Mouse (Mus musculus) CD8-positive naive resting alpha-beta T cell, adult 2 months (primary cell): ENCODE data around the gene Tmem222.
A peak's percentile ranks its signal among the peaks of the same experiment; 100 is the strongest.

Experiments used
- DNase-seq, 2 experiments: peaks; one replicate each; pipeline ENCODE4 v3.0.0; 2022; ENCODE audit warnings: low read depth in 2 of 2, low spot score in 2 of 2

Tmem222 gene

DNA sequence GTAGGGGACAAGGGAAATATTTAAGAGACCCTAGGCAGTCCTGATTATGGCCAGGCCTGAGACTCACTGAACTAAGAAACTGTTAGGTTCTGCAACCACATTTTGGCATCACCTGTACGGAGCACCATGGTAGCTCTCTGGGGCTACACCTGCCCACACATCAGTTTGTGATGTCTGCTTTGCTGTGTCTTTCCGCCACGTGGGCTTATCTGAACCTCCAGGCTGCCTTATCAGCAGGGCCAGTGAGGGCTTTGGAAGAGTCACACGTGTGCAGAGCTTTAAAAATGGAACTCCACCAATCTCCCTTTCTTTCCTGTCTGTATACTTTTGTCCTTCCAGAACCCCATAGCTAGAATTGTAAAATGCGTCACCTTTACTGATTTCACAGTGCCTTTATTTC lies 8.4 kb upstream of the Tmem222 start:
- DNase-seq = no peak

DNA sequence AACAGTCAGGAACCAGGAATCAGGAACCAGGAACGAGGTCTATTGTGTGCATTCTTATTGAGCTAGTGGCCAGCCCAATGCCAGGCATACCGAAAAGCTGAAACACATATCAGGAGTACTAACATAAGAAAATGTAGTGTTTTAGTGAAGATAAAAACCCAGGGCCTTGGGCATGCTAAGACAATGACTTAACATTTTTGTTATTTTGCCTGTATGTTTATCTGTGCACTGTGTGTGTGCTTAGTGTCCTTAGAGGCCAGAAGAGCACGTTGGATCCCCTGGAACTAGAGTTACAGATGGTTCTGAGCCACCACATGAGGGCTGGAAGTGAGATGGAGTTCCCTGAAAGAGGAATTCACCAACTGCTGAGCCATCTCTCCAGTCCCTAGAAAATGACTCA lies 7.7 kb upstream of the Tmem222 start:
- DNase-seq = no peak

DNA sequence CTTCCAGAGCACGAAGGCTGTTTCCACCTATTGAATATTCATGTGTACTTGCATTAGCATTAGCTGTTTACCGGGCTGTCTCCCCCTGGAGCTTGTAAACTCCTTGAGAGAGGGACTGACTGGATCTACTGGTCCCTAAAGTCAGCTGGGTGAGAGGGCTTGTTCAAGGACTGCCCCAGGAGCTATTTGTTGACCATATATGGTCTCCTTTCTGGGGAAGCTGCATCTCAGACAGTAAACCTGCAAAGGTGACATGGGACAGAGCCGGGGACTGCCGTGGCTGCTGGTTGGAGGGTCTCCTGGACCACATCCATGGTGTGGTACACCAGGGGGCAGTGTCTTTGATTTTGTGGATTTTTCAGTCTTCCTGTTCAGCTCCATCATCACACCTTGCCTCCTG lies 5.1 kb upstream of the Tmem222 start:
- no peak for DNase-seq

DNA sequence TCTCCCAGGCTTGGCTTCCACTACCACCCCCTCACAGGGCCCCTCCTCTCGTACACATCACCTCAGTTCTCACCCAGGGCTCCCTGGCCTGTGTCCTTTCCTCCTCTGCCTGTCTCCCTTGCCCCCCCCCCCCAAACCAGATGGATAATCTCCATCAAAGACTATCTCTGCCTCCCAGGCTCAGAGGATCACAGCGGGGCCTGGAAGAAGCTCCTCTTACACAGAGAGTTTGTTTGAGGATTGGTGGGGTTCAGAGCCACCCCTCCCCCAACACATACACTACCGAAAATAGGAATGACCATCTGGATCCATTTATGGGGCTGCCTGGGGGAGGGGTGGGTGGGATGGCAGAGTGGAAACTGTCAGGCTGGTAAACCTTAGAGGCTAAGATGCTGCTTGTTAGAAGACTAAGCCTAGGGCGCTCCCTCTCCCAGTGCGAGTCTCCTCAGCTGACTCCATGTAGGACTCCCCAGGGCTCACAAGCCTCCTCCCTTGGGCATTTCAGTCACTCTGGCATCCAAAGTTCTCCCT lies 4.4 kb upstream of the Tmem222 start:
- no peak for DNase-seq

DNA sequence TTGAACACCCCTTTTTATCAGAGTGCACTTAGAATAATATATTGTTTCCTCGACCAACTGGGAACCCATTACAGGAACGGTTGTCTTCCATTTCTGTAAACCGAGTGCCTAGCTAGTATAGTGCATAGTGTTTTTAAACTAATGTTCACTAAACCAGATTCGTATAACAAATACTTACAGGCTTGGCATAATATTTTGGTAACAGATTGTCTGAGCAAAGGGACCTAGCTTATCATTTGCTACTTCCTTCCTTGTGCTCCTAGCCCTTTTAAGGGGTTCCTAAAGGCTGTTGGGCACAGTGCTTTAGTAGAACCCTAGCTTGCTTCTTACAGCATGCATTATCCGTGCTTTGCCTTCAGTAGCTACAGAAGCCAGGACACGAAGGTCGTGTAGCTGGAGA lies 3.9 kb upstream of the Tmem222 start:
- DNase-seq = no peak

DNA sequence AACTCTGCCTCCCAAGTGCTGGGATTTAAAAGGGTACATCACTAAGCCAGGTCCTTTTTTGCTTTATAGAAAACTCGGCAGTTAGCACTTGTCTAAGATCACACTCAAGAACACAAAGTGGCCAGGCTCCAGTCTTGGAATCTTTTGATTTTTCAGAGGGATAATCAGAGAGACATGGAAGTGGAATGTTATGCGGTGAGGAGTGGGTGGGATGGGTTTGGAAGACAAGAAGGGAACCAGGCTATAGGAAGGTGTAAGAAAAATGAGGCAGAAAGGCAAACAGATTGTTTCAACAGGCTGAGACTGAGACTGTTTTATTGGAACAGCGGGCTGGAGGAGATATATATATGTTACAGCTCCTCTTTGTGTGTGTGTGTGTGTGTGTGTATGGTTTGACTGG lies 890 bp upstream of the Tmem222 start:
- no peak for DNase-seq

DNA sequence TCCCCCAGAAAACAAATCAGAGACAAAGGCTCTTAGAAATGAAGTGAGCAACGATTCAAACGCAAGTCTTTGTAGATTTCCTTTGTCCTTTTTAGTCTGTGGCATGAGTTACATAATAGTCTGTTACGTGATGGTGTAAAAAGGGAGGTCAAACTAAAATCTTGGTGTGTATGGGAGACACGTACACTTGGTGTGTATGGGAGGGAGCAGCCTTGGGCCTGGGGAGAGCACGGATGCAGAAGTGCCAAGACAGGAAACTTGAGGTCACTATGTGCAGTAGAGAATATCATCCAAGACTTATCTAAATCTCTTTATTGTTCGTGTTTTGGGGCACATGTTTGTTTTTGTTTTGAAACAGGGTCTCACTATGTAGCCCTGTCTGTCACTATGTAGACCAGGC lies 475 bp upstream of the Tmem222 start:
- no peak for DNase-seq

DNA sequence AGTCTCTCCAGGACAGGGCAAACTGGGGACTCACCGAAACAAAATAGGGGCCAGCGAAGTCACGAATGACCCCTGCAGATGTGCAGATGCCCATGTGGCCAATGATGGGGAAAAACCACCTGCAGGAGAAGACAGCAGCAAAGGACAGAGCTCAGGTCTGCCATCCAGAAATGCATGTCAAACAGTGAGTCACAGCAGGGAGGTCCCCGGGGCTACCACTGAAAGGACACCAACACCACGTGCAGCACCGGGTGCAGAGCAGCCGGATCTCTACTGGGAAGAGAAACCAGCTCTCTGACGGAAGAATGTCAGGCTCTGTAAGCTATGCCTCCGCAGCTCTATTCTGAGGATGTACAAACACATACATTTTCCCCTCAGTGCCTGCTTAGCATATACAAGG lies 6.7 kb downstream of the Tmem222 start:
- DNase-seq = no peak

DNA sequence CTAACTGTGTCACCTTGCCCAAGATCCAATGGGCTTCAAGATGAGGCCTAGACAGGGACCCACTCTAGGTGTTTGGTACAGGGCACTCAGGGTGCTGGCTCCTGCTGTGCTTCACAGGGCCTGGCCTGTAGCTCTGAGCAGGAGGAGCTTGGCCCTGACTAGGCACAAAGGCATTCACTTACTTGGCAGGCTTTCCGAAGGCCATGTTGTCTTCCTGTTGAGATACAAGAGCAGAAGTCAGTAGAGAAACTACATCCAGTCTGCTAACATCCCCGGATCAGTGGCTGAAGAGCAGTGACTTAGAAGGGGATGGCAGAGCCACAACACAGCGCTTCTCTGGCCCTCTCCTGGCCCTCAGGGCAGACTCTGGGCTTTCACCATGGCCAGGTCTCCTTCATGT lies 8.0 kb downstream of the Tmem222 start:
- DNase-seq = no peak

DNA sequence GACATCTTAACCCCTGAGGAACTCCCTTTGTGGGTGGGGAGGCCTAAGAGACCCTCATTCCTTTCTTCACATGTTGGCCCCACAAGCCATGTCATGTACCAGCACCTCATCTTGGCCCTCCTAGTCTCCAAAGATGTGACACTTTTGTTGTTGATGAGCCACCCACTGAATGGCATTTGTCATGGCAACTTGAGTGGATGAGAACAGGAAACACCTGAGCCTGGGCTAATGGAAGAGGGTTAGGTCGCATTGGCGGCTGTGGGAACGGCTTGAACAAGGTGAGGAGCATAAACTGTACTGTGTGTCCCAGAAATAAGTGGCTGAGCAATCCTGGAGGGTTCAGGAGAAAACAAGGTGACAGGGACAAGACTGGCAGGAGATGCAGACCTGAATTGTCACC lies 8.7 kb downstream of the Tmem222 start:
- DNase-seq = no peak

DNA sequence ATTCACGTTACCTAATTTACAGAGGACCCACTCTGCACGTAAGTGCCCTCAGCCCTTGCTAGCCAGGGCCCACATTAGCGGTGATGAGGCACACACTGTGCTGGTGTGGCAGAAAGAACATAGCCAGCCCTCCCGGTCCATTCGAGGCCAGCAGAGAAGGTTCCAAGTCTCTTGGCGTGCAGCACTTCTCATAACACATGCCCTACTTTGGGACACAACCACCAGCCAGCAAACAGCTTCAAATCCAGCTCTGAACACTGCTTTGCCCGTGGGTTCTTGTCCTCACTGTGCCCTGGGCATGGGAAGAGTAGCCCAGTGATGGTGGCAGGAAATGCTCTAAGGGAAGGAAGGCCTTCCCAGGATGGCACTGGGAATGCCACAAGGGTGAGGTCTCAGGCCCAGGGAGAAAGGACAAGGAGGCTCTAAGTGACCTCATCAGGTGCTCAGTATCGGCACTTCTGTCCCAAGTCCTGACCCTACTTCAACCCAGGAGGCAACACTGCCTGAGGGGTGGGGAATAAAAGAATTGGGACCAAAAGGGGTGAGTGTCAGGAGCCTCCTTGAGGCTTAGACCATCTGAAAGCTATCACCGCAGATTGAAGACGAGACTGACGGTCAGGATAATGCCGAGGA lies 11.2 kb downstream of the Tmem222 start:
- DNase-seq = no peak

DNA sequence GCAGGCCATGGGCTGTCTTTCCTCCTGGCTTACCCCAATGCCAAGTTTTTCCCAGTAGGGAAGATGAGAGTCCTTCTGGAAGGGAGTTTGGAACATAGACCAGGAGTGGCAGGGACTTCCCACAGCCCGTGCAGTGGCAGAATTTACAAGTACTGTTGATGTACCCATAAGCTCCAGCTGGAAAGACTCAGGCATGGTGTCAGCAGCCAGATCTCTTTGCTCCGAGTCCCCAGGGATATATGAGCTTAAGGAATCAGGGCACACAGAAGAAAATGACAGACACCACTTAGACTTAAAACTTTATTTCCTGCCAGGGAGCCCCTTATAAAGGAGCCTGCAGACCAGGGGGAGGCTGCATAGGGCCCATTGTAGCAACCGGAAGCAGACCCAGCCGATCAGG lies 11.8 kb downstream of the Tmem222 start:
- no peak for DNase-seq

DNA sequence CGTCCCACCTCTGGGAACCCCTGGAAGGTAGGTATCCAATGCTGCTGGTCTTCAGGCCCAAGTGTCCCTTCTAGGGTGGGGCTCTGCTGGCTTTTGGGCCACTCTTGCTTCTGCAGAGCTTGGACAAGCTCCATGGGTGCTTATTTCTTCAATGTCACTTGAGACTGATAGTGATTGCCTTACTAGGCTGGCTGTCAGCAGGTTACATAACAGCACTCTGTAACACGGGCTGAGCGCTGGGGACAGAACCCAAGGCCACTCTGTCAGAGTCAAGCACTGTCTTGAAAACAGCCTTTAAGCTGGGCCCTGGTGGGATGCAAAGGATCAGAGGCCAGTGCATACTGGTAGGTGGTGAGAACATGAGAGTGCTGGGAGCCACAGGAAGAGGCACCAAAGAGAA lies 12.3 kb downstream of the Tmem222 start:
- no peak for DNase-seq

DNA sequence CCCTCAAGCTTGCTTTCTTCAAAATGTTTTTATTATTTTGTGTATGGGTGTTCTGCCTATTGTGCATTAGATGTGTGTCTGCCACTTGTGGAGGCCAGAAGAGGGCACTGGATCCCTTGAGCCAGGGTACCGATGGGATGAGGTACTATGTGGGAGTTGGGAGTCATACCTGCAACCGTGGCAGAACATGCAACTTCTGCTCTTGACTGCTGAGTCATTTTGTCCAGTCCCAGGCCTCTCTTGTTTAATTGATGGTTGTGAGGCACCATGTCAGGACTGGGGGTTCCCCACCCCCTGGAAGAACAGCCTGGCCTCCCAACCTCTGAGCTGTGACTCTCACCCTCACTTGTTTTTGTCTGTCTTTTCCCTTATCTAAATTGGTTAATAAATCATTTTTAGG lies 13.0 kb downstream of the Tmem222 start:
- no peak for DNase-seq

DNA sequence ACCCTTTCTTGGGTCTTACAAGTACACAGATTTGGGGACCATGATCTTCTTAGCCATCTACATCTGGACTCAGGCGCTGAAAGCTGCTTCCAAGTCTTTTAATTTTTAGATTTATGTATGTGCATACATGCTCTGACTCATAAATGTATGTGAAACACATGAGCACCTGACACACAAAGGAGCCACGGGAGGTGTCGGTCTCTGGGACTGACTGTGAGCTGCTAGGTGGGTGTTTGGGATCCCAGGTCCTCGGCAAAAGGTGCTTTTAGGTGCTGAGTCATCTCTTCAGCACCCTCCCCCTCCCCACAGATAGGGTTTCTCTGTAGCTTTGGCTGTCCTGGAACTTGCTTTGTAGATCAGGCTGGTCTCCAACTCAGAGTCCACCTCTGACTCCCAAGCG lies 13.8 kb downstream of the Tmem222 start:
- DNase-seq = no peak

DNA sequence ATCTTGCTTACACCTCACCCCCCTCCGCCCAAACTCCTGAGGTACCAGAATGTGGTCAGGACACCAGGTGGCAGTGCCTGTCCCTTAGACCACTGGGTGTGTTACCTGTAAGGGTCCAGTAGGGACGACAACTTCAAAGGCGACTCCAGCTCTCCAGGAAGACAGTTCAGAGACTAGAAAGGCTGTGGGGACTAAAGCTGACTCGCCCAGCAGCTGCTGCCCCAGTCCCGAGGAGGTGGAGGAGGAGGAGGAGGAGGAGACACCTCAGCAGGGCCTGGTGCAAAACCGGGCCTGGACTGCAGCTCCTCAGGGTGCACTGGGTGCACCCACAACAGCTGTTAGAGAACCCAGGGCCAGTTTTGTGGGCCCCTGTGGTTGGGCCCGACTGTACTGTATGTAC lies 14.7 kb downstream of the Tmem222 start, which contains the start of gene Sytl1:
Sytl1 (minus strand) TSS at position 232 of the 400 bp plus-strand sequence.
- peak in 1 of 2 experiments; percentile 24 for DNase-seq

DNA sequence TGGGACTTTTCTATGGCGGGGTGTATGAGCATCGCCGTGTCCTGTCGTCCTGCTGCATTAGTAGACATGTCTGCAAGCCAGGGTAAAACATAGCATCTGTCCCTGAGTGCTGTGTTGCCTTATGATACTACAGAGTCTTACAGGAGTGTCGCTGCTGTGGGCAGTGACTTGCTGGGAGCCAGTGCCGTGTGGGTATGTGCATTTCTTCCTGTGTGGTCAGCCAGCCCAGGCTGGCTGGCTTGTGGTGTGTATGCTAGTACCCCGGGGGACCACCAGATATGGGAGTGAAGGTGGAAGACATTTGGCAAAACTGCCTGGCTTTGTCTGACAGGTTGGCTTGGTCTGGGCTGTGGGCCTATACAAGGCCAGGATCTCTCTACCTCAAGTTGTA lies 15.2 kb downstream of the Tmem222 start:
- DNase-seq = no peak

DNA sequence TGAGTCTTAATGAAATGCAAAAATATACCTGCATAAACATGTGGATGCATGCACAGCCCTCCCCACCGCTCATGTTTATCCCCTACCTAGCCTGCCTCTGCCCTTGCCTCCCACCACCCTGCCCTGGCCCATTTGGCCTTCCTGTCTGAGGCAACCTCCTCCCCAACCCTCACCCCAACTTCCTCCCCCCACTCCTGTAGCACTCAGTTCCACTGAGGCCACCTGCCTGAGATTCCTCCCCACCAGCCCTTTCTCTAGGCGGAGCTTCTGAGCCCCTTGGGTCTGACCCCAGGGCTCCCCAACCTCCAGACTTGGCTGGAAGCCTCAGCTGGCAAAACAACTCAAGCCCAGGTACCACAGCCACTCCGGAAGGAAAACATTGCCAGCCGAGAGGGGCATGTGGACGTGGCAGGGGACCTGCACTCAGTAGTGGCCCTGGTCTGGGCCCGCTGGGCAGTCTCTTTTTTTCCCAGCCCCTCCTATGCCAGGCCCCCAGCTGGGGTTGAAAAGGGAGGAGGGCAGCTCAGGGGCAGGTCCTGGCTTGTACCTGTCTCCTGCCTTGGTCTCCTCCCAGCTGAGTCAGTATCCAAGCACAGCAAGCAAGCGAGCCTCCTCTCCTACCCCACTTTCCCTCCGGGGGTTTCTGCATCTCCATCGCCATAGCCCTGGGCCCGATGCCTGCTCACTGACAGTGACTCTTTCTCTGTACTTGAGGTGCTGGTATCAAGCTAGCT lies 15.8 kb downstream of the Tmem222 start:
- no peak for DNase-seq

DNA sequence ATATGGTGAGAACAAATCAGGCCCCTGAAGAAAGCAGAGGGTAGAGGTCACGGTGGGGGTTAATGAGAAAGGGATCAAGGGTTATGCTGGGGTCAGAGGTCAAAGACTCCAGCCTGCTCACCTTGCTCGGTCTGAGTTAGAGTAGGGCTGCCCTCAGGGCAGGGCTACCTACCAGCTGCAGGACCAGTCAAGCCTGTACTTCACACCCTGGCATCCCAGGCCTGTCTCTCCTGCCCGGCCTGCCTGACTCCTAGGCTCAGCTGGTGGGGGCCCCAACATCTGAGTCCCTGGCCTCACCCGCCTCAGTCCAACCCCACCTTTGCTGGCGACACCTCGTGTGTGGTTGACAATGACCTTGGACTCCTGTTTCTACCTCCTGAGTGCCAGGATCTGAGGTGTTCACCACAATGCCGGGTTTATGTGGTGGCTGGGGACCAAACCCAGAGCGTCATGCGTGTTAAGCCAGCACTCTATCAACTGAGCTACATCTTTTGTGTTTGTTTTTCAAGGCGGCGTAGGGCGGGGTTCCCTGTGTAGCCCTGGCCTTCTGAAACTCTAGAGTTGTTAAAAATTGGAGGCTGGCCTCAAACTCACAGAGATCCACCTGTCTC lies 19.7 kb downstream of the Tmem222 start:
- no peak for DNase-seq

DNA sequence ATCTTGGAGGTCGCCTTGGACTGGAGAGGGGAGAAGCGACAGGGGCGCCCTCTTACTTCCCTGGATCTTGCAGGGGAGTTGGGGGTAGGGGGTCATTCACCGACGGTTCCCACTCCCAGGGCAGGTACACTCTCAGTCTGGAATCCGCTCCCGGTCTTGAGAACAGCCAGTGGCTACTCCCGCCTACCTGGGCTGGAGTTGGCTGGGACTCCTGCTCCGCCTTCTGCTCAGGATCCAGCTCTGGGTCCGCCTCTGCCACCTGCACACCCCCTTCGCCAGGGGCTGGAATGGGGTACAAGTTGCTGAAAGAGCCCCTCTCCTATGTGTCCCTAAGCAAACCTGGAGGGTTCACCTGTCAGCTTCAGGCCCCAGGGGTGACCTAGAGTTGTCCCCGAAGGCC lies 20.4 kb downstream of the Tmem222 start:
- no peak for DNase-seq

DNA sequence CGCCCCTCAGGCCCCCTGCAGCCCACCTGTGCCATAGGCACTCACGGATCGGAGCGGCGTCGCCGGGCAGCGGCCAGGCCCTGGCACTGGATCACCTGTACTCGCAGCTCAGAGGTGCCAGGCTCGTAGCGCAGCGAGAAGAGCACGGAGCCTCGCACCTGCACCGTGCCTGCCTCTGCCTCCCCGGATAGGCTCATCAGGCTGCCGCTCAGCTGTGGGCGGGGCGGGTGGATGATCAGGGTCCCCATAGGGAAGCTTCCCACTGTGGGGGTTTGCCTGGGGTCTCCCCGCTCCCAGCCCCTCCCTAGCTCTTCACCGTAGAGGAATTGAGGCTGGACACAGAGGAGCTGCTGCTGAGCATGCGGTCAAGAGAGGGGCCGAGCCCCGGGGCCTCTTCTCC lies 20.8 kb downstream of the Tmem222 start:
- no peak for DNase-seq

DNA sequence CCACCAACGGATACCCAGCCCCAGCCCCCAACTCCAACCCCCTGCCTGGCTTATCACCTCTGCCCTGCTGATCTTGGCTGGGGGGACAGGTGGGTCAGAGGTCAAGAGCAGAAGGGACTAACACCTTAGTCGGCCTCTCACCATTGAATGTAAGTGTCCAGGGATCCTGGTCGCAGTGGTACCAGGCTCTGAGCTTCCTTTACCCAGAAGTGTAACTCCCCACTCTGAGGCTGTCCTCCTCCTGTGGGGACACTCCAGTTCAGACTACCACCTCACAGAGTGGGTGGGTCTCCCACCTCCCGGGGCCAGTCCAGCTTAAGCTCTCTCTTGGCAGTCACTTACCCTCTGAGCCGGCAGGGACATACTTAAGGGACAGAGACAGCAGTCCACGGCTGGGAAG lies 22.2 kb downstream of the Tmem222 start:
- no peak for DNase-seq
